ENCODE assay signal across 1 mouse cellular context in the genomic region with DNA sequence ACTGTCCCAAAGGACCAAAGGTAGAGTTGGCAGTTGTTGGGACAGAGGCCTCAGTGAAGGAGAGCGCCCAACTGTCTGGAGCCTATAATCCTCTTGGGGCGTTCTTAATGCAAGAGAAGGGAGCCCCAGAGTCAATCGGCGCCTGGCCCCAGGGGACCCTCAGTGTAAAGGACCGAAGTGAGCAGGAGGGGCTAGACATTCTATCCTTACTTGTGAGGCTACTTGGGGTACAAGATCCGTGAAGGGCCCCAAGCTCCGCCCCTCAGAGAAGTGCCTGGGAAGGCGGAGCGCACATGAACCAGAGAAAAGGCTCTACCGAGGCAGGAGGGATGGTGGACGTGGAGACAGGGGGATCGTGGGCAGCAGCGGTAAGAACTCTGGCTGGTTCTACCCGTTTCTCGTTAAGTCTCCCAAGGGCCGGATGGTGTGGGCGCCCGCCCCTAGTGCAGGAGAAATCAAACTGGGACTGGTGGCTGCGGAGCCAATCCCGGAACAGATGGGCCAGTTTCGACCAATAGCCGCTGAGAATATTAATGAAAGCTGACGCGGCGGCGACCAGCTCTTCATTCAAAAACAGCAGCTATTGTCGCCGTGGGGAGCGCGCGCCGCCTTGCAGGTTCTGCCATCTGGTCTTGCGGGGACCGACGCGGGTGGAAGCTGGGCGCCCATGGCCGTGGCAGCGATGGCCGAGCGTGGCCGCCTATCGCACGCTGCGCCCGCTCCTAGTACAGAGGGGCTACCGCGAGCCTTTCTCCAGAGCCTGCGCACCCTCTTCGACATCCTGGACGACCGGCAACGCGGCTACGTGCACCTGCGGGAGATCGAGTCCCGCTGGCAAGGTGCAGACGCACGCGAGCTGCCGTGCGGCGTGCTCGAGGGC.
TF ChIP-seq lines count a peak whose summit lies in the region.

A gene (plus strand): TSS at position 558 of the 880 bp plus-strand sequence.

TF ChIP-seq in CH12.LX, 34 proteins besides CTCF, POLR2A, EP300 and RAD21 (continued from another document):
- TF ChIP-seq MXI1 (IDR thresholded peaks at IDR 0.05; ENCODE audit: low read depth, low read length), result peak; percentile 81; the same call in 1 of the 2 replicates
- peak; percentile 90 for TF ChIP-seq TBP (conservative IDR thresholded peaks at IDR 0.05; ENCODE audit: low read depth, low read length)
- TF ChIP-seq BHLHE40 (IDR thresholded peaks at IDR 0.05; ENCODE audit: low read depth, low read length), result no peak
- TF ChIP-seq HCFC1 (IDR thresholded peaks at IDR 0.05; ENCODE audit: low read depth, low read length), result peak; percentile 42; the same call in 1 of the 2 replicates
- TF ChIP-seq IRF4 (IDR thresholded peaks at IDR 0.05; ENCODE audit: low read depth, low read length), result peak; percentile 37; the same call in 1 of the 2 replicates
- TF ChIP-seq USF1 (IDR thresholded peaks at IDR 0.05; ENCODE audit: low read depth, low read length), result no peak
- no peak for TF ChIP-seq NRF1 (IDR thresholded peaks at IDR 0.05; ENCODE audit: low read depth, low read length)
- TF ChIP-seq POLR2AphosphoS2 (IDR thresholded peaks at IDR 0.05; ENCODE audit: low read depth, low read length), result peak; percentile 71; the same call in 1 of the 2 replicates
- no peak for TF ChIP-seq JUND (conservative IDR thresholded peaks at IDR 0.05; ENCODE audit: low read depth, low read length)
- no peak for TF ChIP-seq JUN (IDR thresholded peaks at IDR 0.05; ENCODE audit: insufficient read depth, low read depth, low read length)
- TF ChIP-seq CHD2 (IDR thresholded peaks at IDR 0.05; ENCODE audit: low read length), result peak; percentile 69
- 0 out of 2 replicates have a peak, but pooled peaks have one; percentile 17 for TF ChIP-seq KAT2A (IDR thresholded peaks at IDR 0.05; ENCODE audit: insufficient replicate concordance, low read length)
- TF ChIP-seq E2F4 (IDR thresholded peaks at IDR 0.05; ENCODE audit: insufficient replicate concordance, low read depth, low read length), result 0 out of 2 replicates have a peak, but pooled peaks have one; percentile 54
- 0 out of 2 replicates have a peak, but pooled peaks have one; percentile 18 for TF ChIP-seq MAZ (IDR thresholded peaks at IDR 0.05; ENCODE audit: low read depth, low read length)
- TF ChIP-seq ZKSCAN1 (IDR thresholded peaks at IDR 0.05; ENCODE audit: borderline replicate concordance, low read depth, low read length), result no peak
- TF ChIP-seq USF2 (conservative IDR thresholded peaks at IDR 0.05; ENCODE audit: low read depth, low read length), result no peak
- peak; percentile 78; the same call in 1 of the 2 replicates for TF ChIP-seq TCF12 (IDR thresholded peaks at IDR 0.05; ENCODE audit: low read depth, low read length)
- TF ChIP-seq ETS1 (conservative IDR thresholded peaks at IDR 0.05; ENCODE audit: low read depth, low read length), result no peak
- TF ChIP-seq MAX (IDR thresholded peaks at IDR 0.05; ENCODE audit: low read length), result peak; percentile 80
- TF ChIP-seq GABPA (IDR thresholded peaks at IDR 0.05; ENCODE audit: insufficient replicate concordance, low read depth, low read length), result no peak
- TF ChIP-seq ZMIZ1 (IDR thresholded peaks at IDR 0.05; ENCODE audit: low read depth, low read length), result peak; percentile 74
- no peak for TF ChIP-seq ZC3H11A (IDR thresholded peaks at IDR 0.05; ENCODE audit: low read depth, low read length)
- no peak for TF ChIP-seq CHD1 (IDR thresholded peaks at IDR 0.05; ENCODE audit: low read depth, low read length)
- TF ChIP-seq ZNF384 (IDR thresholded peaks at IDR 0.05; ENCODE audit: low read depth, low read length), result no peak
